Mouse (Mus musculus) left cerebral cortex, adult 2 months (tissue): ENCODE measurements around the gene 4930562C15Rik. TPM values are rescaled to one million over a fixed set of nuclear protein-coding genes. Genes with fewer than 3 reads are reported as not detected.

Experiments used
- DNase-seq, 2 experiments: peaks; one replicate each; pipeline ENCODE4 v3.0.0; 2021 to 2022; ENCODE audit warnings: low spot score in 2 of 2, mixed read lengths in 1 of 2; ENCODE audit errors: extremely low spot score in 1 of 2
- H3K27ac ChIP-seq: fragments of 200-600 bp; 2 replicates; pipeline ENCODE4 v1.8.1; 2022
- H3K4me3 ChIP-seq: fragments of 200-600 bp; 2 replicates; pipeline ENCODE4 v1.8.1; 2022
- CTCF ChIP-seq: fragments of 200-600 bp; IDR thresholded peaks from 2 replicates; pipeline ENCODE4 v1.8.1; 2022; ENCODE audit warnings: antibody characterized with exemption, mild to moderate bottlenecking, moderate library complexity
- intact Hi-C: fragments of 180-260 bp; cut with DNase I; formaldehyde crosslinking; loops from one replicate; pipeline ENCODE4 v1.15.1; 2025
- total RNA-seq, 2 experiments: library from RNA; stranded (reverse); gene quantifications; 2 replicates each; pipeline ENCODE4 v1.2.3; 2021

The 4930562C15Rik gene
- total RNA-seq, 2 experiments from 2014 or later: not detected

DNA sequence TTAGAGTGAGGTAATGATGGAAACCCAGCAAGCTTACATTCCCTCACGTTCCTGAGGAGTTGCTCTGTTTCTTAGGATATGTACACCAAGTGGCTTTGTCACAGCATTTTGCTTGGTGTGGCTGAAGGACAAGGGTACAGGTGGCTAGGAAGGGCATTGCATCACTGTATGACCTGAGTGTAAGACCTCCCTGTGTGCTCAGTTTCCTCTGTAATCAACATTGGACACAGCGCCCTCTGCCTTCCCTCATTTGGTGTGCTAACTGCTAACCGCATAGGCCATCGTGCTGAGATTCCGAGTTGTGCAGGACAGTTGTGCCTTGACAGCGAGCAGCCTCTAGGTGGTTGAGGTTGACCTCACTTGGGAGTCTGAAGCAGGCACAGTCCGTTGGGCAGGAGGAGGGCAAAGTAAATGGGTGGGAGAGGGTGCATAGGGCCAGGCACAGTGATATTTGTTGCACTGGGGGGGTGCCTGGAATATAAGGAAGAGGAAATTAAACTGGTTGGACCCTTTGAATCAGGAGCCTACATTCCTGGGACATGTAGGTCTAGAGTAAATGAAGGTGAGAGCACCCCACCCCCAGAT, 62.0 kb downstream of the 4930562C15Rik start:
- Histone ChIP-seq H3K27ac (no peak overlapping the region), H3K4me3 (no peak overlapping the region)
- DNase-seq: no peak
- TF ChIP-seq CTCF: no peak
- intact Hi-C loops: no loop called here

- DNase-seq: no peak
- Histone ChIP-seq H3K27ac (no peak overlapping the region), H3K4me3 (no peak overlapping the region)
- no peak for TF ChIP-seq CTCF
- intact Hi-C loops: no loop called here
These were observed 63.7 kb downstream of the 4930562C15Rik start for GRCm38 (mm10) chr16:4898881-4899280.

DNA sequence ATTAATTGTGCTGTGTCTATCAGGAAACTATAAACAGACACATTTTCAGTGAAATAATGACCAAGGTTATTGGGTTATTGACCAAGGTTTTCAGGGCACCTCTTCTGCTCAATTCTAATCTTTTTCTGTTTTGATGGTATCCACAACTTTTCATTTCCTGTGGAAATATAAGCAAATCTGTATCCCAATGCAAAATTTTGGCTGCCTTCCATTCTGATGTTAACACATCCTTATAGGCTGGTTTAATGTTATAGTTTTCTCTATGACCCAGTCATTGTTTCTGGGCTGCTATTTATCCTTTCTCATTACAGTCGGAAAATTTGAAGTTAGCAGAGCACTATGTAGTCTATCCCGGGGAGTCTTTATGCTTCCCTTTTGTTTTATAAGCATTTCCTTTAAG, 64.5 kb downstream of the 4930562C15Rik start:
- intact Hi-C loops: no loop called here
- TF ChIP-seq CTCF: no peak
- no peak for DNase-seq
- no peak overlapping the region for H3K4me3 ChIP-seq
- H3K27ac ChIP-seq: no peak overlapping the region

GRCm38 (mm10) chr16:4901167-4901566, 66.0 kb downstream of the 4930562C15Rik start:
- intact Hi-C loops: no loop called here
- Histone ChIP-seq H3K4me3 (no peak overlapping the region), H3K27ac (no peak overlapping the region)
- TF ChIP-seq CTCF: no peak
- no peak for DNase-seq

DNA sequence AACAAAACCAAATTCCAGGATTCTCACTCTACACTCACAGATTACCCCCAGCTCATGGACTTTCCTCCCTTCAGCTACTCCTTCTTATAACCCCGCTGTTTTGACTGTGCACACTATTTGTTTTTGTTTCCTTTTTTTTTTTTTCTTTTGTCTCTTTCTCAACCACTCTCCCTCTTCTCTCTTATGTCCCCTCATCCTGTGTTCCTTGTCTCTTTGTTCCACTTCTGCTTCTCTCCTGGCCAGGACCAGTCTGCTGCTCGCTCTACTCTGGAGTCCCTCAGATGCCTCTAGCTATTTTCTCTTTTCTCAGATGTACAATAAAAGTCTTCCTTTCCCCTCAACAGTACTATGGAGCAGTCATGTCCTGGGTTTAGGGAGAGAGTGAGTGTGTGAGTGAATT, 67.2 kb downstream of the 4930562C15Rik start:
- Histone ChIP-seq H3K27ac (no peak overlapping the region), H3K4me3 (no peak overlapping the region)
- intact Hi-C loops: no loop called here
- DNase-seq: no peak
- TF ChIP-seq CTCF: no peak

DNA sequence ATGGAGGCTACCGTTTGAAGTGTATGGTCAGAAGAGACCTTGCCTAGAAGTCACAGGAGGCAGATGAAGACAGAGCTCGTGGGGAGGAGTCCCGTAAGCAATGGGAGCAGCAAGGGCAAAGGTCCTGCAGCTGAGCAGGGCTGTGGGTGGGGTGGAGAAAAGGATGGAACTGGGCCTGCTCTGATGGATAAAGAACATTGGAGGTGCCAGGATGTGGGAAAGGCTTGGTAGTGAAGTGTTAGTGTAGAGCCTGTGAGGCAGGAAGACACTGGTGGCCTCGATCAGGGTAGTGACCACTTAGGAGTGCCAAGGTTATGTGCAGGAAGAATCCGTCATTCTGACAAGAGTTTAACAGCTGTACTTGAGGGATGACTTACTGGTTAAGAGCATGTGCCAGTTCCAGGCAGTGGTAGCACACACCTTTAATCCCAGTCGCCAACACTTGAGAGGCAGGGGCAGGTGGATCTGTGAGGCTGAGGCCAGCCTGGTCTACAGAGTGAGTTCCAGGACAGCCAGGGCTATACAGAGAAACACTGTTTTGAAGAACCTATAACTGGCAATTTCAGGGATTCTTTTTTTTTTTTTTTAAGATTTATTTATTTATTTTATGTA, 68.4 kb downstream of the 4930562C15Rik start:
- no peak for DNase-seq
- H3K4me3 ChIP-seq: no peak overlapping the region
- H3K27ac ChIP-seq: no peak overlapping the region
- intact Hi-C loops: no loop called here
- no peak for TF ChIP-seq CTCF

DNA sequence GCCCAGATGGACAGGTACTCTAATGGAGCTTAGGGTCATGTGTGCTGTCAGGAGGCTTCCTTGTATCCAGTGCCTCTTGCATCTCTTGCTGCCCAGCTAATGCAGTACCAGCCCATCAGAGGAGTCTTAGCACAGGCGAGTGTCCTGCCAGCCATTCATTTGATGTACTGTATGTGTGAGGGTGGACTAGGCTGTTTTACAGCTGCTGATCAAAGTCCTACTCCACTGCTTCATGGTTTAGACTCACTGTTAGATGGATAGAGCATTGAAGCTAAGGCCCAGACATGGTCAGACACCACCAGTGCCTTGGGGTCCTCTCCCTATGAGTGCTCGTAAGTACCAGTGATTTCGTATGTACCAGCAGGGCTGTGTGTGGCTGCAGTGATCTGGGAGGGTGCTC, 69.7 kb downstream of the 4930562C15Rik start:
- no peak overlapping the region for H3K4me3 ChIP-seq
- intact Hi-C loops: no loop called here
- TF ChIP-seq CTCF: no peak
- DNase-seq: no peak
- H3K27ac ChIP-seq: no peak overlapping the region

DNA sequence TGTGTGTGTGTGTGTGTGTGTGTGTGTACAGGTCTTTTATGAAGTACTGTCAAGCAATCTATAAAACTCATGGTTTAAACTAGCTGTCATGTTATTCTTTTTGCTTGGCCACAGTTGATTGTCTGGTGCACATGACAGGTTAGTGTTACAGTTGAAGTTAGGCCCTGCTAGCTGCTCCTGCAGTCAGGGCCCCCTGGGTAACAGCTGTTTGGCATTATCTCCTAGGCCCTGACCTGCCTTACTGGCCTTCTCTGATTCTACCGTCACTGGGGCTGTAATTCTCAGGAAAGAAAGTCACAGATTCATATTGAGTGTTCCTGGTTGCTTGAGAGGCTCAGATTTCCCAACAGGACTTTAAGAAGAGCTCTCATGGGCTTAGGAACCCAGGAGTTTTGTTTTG, 70.4 kb downstream of the 4930562C15Rik start:
- intact Hi-C loops: no loop called here
- TF ChIP-seq CTCF: no peak
- DNase-seq: no peak
- Histone ChIP-seq H3K27ac (no peak overlapping the region), H3K4me3 (no peak overlapping the region)

GRCm38 (mm10) chr16:4906559-4906958, 71.3 kb downstream of the 4930562C15Rik start:
- Histone ChIP-seq H3K4me3 (no peak overlapping the region), H3K27ac (no peak overlapping the region; the same call in 1 of the 2 replicates)
- intact Hi-C loops: no loop called here
- TF ChIP-seq CTCF: no peak
- no peak for DNase-seq

DNA sequence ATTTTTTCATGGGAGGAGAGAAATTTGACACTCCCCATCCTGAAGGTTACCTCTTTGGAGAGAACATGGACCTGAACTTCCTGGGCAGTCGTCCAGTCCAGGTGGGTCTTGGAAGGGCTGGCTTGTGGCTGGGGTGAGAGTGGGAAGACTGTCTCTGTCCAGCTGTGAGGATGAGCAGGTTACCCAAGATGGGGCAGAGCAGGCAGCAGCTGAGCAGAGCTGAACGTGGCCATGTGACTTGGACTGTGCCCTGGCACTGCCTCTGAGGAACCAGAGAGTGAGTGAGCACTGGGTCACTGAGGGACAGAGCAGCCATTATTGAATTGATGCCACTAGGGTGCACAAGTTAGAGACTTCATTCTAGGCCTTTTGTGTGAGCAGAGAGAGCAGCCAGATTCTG, 72.2 kb downstream of the 4930562C15Rik start:
- intact Hi-C loops: no loop called here
- DNase-seq: no peak
- TF ChIP-seq CTCF: no peak
- H3K27ac ChIP-seq: peak overlapping the region; percentile 33; the same call in 1 of the 2 replicates
- H3K4me3 ChIP-seq: no peak overlapping the region

- H3K27ac ChIP-seq: peak overlapping the region; percentile 33; the same call in 1 of the 2 replicates
- DNase-seq: no peak
- TF ChIP-seq CTCF: no peak
- intact Hi-C loops: no loop called here
- no peak overlapping the region for H3K4me3 ChIP-seq
These were observed 72.8 kb downstream of the 4930562C15Rik start for GRCm38 (mm10) chr16:4907972-4908371.

- intact Hi-C loops: no loop called here
- DNase-seq: peak in 1 of 2 experiments; percentile 7
- Histone ChIP-seq H3K27ac (no peak overlapping the region), H3K4me3 (no peak overlapping the region)
- TF ChIP-seq CTCF: peak; percentile 55
These were observed 74.5 kb downstream of the 4930562C15Rik start for GRCm38 (mm10) chr16:4909745-4910144.

GRCm38 (mm10) chr16:4910758-4911157, 75.5 kb downstream of the 4930562C15Rik start:
- DNase-seq: no peak
- Histone ChIP-seq H3K4me3 (no peak overlapping the region), H3K27ac (no peak overlapping the region)
- no peak for TF ChIP-seq CTCF
- intact Hi-C loops: no loop called here
